Mouse (Mus musculus): ENCODE measurements around the gene Cxcr4. TPM values are rescaled to one million over a fixed set of nuclear protein-coding genes. Genes with fewer than 3 reads are reported as not detected.

Cxcr4 gene
- polyA plus RNA-seq, 1 experiment from 2014 or later, result 12.3 TPM

- no peak overlapping the region for H3K4me3 ChIP-seq (replicated peaks; ENCODE audit: low read depth, low read length)
- no peaks in the 10 kb centered on the region for H3K9me3 ChIP-seq (ENCODE audit: control insufficient read depth, low read length)
- DNase-seq (no peak), ATAC-seq (ENCODE audit: low FRiP score, low TSS enrichment) (no peak)
- no peak overlapping the region for H3K4me2 ChIP-seq (ENCODE audit: low read length)
- H3K4me1 ChIP-seq (ENCODE audit: control insufficient read depth, insufficient read depth, low read length), result peaks cover 5% of the 10 kb centered on the region; the same call in 1 of the 2 replicates
- H3K27me3 ChIP-seq (ENCODE audit: control insufficient read depth, insufficient read depth, low read length), result no peaks in the 10 kb centered on the region
- H3K27ac ChIP-seq (replicated peaks; ENCODE audit: low read depth, low read length), result no peak overlapping the region
- H3K9ac ChIP-seq (replicated peaks; ENCODE audit: low read length), result no peak overlapping the region
- WGBS, result 84% methylated on average over 17 of the region's 17 CpGs
- no peaks in the 10 kb centered on the region for H3K36me3 ChIP-seq (ENCODE audit: control insufficient read depth, insufficient read depth, low read length)
Measured at GRCm38 (mm10) chr1:128569992-128570648, 22.0 kb downstream of the Cxcr4 start.

GRCm38 (mm10) chr1:128567224-128568197, 24.6 kb downstream of the Cxcr4 start:
- Histone ChIP-seq H3K9ac (replicated peaks; ENCODE audit: low read length) (no peak overlapping the region), H3K27ac (replicated peaks; ENCODE audit: low read depth, low read length) (no peak overlapping the region), H3K9me3 (ENCODE audit: control insufficient read depth, low read length) (no peaks in the 10 kb centered on the region), H3K4me3 (replicated peaks; ENCODE audit: low read depth, low read length) (no peak overlapping the region), H3K36me3 (ENCODE audit: control insufficient read depth, insufficient read depth, low read length) (no peaks in the 10 kb centered on the region), H3K27me3 (ENCODE audit: control insufficient read depth, insufficient read depth, low read length) (no peaks in the 10 kb centered on the region), H3K4me2 (ENCODE audit: low read length) (no peak overlapping the region), H3K4me1 (ENCODE audit: control insufficient read depth, insufficient read depth, low read length) (peaks cover 5% of the 10 kb centered on the region; the same call in 1 of the 2 replicates)
- ATAC-seq (ENCODE audit: low FRiP score, low TSS enrichment), result peak; percentile 59; the same call in 1 of the 2 replicates
- WGBS, result 51% methylated on average over 12 of the region's 12 CpGs
- DNase-seq, result peak; percentile 41

GRCm38 (mm10) chr1:128563905-128564304, 28.2 kb downstream of the Cxcr4 start:
- WGBS, result 84% methylated on average over 3 of the region's 3 CpGs
- no peak overlapping the region for H3K27ac ChIP-seq (replicated peaks; ENCODE audit: low read depth, low read length)
- no peaks in the 10 kb centered on the region for H3K36me3 ChIP-seq (ENCODE audit: control insufficient read depth, insufficient read depth, low read length)
- H3K9ac ChIP-seq (replicated peaks; ENCODE audit: low read length), result no peak overlapping the region
- H3K4me3 ChIP-seq (replicated peaks; ENCODE audit: low read depth, low read length), result no peak overlapping the region
- ATAC-seq (ENCODE audit: low FRiP score, low TSS enrichment), result no peak
- DNase-seq, result no peak
- H3K9me3 ChIP-seq (ENCODE audit: control insufficient read depth, low read length), result no peaks in the 10 kb centered on the region
- H3K4me1 ChIP-seq (ENCODE audit: control insufficient read depth, insufficient read depth, low read length), result peaks cover 5% of the 10 kb centered on the region; the same call in 1 of the 2 replicates
- no peak overlapping the region for H3K4me2 ChIP-seq (ENCODE audit: low read length)
- H3K27me3 ChIP-seq (ENCODE audit: control insufficient read depth, insufficient read depth, low read length), result no peaks in the 10 kb centered on the region

GRCm38 (mm10) chr1:128561325-128561874, 30.7 kb downstream of the Cxcr4 start:
- no peak for DNase-seq
- no peak overlapping the region for H3K4me2 ChIP-seq (ENCODE audit: low read length)
- ATAC-seq (ENCODE audit: low FRiP score, low TSS enrichment), result no peak
- no peak overlapping the region for H3K27ac ChIP-seq (replicated peaks; ENCODE audit: low read depth, low read length)
- no peaks in the 10 kb centered on the region for H3K36me3 ChIP-seq (ENCODE audit: control insufficient read depth, insufficient read depth, low read length)
- no peak overlapping the region for H3K9ac ChIP-seq (replicated peaks; ENCODE audit: low read length)
- H3K4me3 ChIP-seq (replicated peaks; ENCODE audit: low read depth, low read length), result no peak overlapping the region
- no peaks in the 10 kb centered on the region for H3K4me1 ChIP-seq (ENCODE audit: control insufficient read depth, insufficient read depth, low read length)
- no peaks in the 10 kb centered on the region for H3K27me3 ChIP-seq (ENCODE audit: control insufficient read depth, insufficient read depth, low read length)
- H3K9me3 ChIP-seq (ENCODE audit: control insufficient read depth, low read length), result no peaks in the 10 kb centered on the region
- 87% methylated on average over 9 of the region's 9 CpGs for WGBS

- no peak overlapping the region for H3K9ac ChIP-seq (replicated peaks; ENCODE audit: low read length)
- H3K4me3 ChIP-seq (replicated peaks; ENCODE audit: low read depth, low read length), result no peak overlapping the region
- no peak overlapping the region for H3K4me2 ChIP-seq (ENCODE audit: low read length)
- H3K27me3 ChIP-seq (ENCODE audit: control insufficient read depth, insufficient read depth, low read length), result no peaks in the 10 kb centered on the region
- H3K9me3 ChIP-seq (ENCODE audit: control insufficient read depth, low read length), result no peaks in the 10 kb centered on the region
- DNase-seq (no peak), ATAC-seq (ENCODE audit: low FRiP score, low TSS enrichment) (no peak)
- H3K36me3 ChIP-seq (ENCODE audit: control insufficient read depth, insufficient read depth, low read length), result no peaks in the 10 kb centered on the region
- no peak overlapping the region for H3K27ac ChIP-seq (replicated peaks; ENCODE audit: low read depth, low read length)
- 81% methylated on average over 14 of the region's 14 CpGs for WGBS
- H3K4me1 ChIP-seq (ENCODE audit: control insufficient read depth, insufficient read depth, low read length), result no peaks in the 10 kb centered on the region
Measured at GRCm38 (mm10) chr1:128560452-128561324, 31.4 kb downstream of the Cxcr4 start.

GRCm38 (mm10) chr1:128557953-128558352, 34.1 kb downstream of the Cxcr4 start:
- WGBS, result 94% methylated on average over 4 of the region's 4 CpGs
- DNase-seq (no peak), ATAC-seq (ENCODE audit: low FRiP score, low TSS enrichment) (no peak)
- Histone ChIP-seq H3K4me3 (replicated peaks; ENCODE audit: low read depth, low read length) (no peak overlapping the region), H3K27me3 (ENCODE audit: control insufficient read depth, insufficient read depth, low read length) (no peaks in the 10 kb centered on the region), H3K9ac (replicated peaks; ENCODE audit: low read length) (no peak overlapping the region), H3K9me3 (ENCODE audit: control insufficient read depth, low read length) (no peaks in the 10 kb centered on the region), H3K4me2 (ENCODE audit: low read length) (no peak overlapping the region), H3K27ac (replicated peaks; ENCODE audit: low read depth, low read length) (no peak overlapping the region), H3K36me3 (ENCODE audit: control insufficient read depth, insufficient read depth, low read length) (no peaks in the 10 kb centered on the region), H3K4me1 (ENCODE audit: control insufficient read depth, insufficient read depth, low read length) (no peaks in the 10 kb centered on the region)

GRCm38 (mm10) chr1:128552545-128552944, 39.5 kb downstream of the Cxcr4 start:
- peaks cover 4% of the 10 kb centered on the region; the same call in 1 of the 2 replicates for H3K4me1 ChIP-seq (ENCODE audit: control insufficient read depth, insufficient read depth, low read length)
- H3K9me3 ChIP-seq (ENCODE audit: control insufficient read depth, low read length), result no peaks in the 10 kb centered on the region
- DNase-seq (no peak), ATAC-seq (ENCODE audit: low FRiP score, low TSS enrichment) (no peak)
- H3K27ac ChIP-seq (replicated peaks; ENCODE audit: low read depth, low read length), result no peak overlapping the region
- no peak overlapping the region for H3K4me2 ChIP-seq (ENCODE audit: low read length)
- H3K27me3 ChIP-seq (ENCODE audit: control insufficient read depth, insufficient read depth, low read length), result no peaks in the 10 kb centered on the region
- no peaks in the 10 kb centered on the region for H3K36me3 ChIP-seq (ENCODE audit: control insufficient read depth, insufficient read depth, low read length)
- H3K4me3 ChIP-seq (replicated peaks; ENCODE audit: low read depth, low read length), result no peak overlapping the region
- no peak overlapping the region for H3K9ac ChIP-seq (replicated peaks; ENCODE audit: low read length)

Measured in midbrain, embryonic 14.5 days (tissue).